Mouse (Mus musculus) cerebellum, adult 2 months (tissue): ENCODE data around the gene Car2.

ENCODE experiments used
- CTCF ChIP-seq: fragments of 200-500 bp; IDR thresholded peaks from 2 replicates; pipeline ENCODE4 v1.5.1; 2011; ENCODE audit warnings: low read depth, mild to moderate bottlenecking, control low read depth, low read length, moderate library complexity, borderline replicate concordance; ENCODE audit not compliant: insufficient read depth
- POLR2A ChIP-seq: fragments of 200-500 bp; IDR thresholded peaks from 2 replicates; pipeline ENCODE4 v1.6.1; 2011; ENCODE audit warnings: low read length, control low read depth, borderline replicate concordance; ENCODE audit not compliant: insufficient read depth

GRCm38 (mm10) chr3:14917261-14917660, 31.2 kb downstream of the Car2 start:
- TF ChIP-seq POLR2A (no peak), CTCF (no peak)
